In the genomic region with DNA sequence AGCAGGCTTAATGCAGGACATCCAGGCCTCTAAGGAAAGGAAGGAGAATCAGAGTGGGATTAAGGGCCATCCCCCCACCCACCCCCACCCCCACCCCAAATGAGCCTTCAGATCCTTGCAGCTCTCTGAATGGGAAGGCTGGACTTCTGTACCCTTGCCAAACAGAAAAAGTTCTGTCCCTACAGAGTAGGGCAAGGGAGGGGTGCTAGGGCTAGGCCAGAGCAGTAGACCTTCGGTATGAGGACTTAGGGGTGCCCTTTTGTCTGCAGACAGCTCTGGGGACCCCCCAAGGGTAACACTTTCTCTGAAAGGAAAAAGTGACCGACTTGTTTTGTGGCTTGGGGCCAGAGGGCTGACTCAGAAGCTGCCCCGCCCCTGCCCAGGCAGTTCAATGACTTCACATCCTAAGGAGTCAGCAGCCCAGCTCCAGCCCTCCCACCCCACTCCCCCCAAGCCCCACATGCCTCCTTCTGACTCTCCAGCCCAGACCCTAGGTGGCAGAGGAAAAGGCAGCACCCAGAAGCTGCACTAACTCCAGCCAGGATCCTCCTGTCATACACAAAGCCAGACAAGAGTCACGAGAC, we compare ENCODE assay signal across 8 mouse cellular contexts.
DNase-seq lines count a peak whose midpoint lies in the region; ATAC-seq lines count a peak whose summit lies in the region.
"Had no signal": no experiment of that assay in that cellular context is flagged by ENCODE, and none has a peak within 500 bp of the region (broad histone marks: within the 10 kb centered on the region; RNA-seq: fewer than 3 reads in every experiment).

No protein-coding gene starts in this region.

- peak; percentile 56 for DNase-seq in adipocyte (ENCODE audit: low spot score)
- peak; percentile 73 to 77 for DNase-seq in heart, postnatal 14 days
- DNase-seq in urinary bladder, postnatal 36 days (ENCODE audit: low spot score in 2 of 2) = peak; percentile 48 to 64
- DNase-seq in cerebellum, adult 8-10 months = no peak

- peak; percentile 17; the same call in 1 of the 2 replicates for ATAC-seq in liver, embryonic 16.5 days (ENCODE audit: low read depth)
- no peak for ATAC-seq in cerebellum, adult (ENCODE audit: insufficient number of reproducible peaks, low FRiP score, low TSS enrichment)

- H3K36me3 ChIP-seq in liver, embryonic 16.5 days (ENCODE audit: control insufficient read depth, insufficient read depth) = peaks cover 10% of the 10 kb centered on the region; the same call in 1 of the 2 replicates
- H3K36me3 ChIP-seq: midbrain, embryonic 12.5 days had no signal

- intact Hi-C loops in heart, postnatal 14 days (cut with DNase I) = no loop called here

- H3K9me3 ChIP-seq in liver, embryonic 16.5 days (replicated peaks; ENCODE audit: control insufficient read depth, low read length) = no peaks in the 10 kb centered on the region
- H3K9me3 ChIP-seq: midbrain, embryonic 12.5 days had no signal

- H3K4me1 ChIP-seq in brown adipose tissue, adult 24 weeks (ENCODE audit: control insufficient read depth, insufficient read depth, insufficient read length, low read length) = peaks cover 32% of the 10 kb centered on the region
- H3K4me1 ChIP-seq in liver, embryonic 16.5 days (ENCODE audit: control insufficient read depth, low read depth, low read length) = no peaks in the 10 kb centered on the region

- H3K4me2 ChIP-seq in liver, embryonic 16.5 days (ENCODE audit: low read depth, low read length) = no peak overlapping the region
- H3K4me2 ChIP-seq: midbrain, embryonic 12.5 days had no signal

- WGBS in liver, embryonic 16.5 days (ENCODE audit: insufficient replicate concordance) = 39% methylated on average over 4 of the region's 4 CpGs

- no peak overlapping the region for H3K9ac ChIP-seq in liver, embryonic 16.5 days (ENCODE audit: low read depth, low read length)
- H3K9ac ChIP-seq: midbrain, embryonic 12.5 days had no signal

- H3K27ac ChIP-seq in brown adipose tissue, adult 24 weeks (replicated peaks; ENCODE audit: low read depth, low read length) = peak overlapping the region; percentile 78
- H3K27ac ChIP-seq in liver, embryonic 16.5 days (ENCODE audit: low read length) = no peak overlapping the region
- H3K27ac ChIP-seq: midbrain, embryonic 12.5 days had no signal

- no peaks in the 10 kb centered on the region for H3K27me3 ChIP-seq in liver, embryonic 16.5 days (ENCODE audit: control insufficient read depth, insufficient read depth, low read depth, low read length)
- H3K27me3 ChIP-seq: midbrain, embryonic 12.5 days had no signal

- H3K4me3 ChIP-seq in brown adipose tissue, adult 24 weeks (ENCODE audit: insufficient read depth, low read depth, low read length) = no peak overlapping the region
- H3K4me3 ChIP-seq in liver, embryonic 16.5 days (ENCODE audit: low read depth, low read length) = no peak overlapping the region
- H3K4me3 ChIP-seq: midbrain, embryonic 12.5 days had no signal
